Mouse (Mus musculus) ZHBTc4 (cell line): ENCODE results near the gene Runx2.
A peak's percentile ranks its signal among the peaks of the same experiment; 100 is the strongest.

ENCODE experiments used
- DNase-seq: peaks from one replicate; pipeline ENCODE4 v3.0.0-alpha.2; 2011; ENCODE audit warnings: low read depth, low spot score

Gene Runx2

DNA sequence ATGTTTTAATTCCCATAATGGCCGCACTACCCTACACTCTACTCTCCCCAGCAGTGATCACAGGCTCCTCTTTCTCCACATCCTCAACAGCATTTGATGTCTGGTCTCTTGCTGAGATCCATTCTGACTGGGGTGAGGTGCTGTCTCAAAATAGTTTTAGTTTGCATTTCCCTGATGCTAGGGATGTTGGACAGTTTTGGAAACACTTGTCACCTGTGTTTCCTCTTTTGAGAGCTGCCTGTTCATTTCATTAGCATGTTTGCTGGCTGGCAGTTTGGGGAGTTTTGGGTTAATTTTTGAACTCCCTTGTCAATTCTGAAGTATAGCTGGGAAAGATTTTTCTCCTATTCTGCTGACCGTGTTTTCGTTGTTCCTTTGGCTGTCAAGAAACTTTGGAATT, 340.3 kb downstream of the Runx2 start:
- DNase-seq, result no peak

DNA sequence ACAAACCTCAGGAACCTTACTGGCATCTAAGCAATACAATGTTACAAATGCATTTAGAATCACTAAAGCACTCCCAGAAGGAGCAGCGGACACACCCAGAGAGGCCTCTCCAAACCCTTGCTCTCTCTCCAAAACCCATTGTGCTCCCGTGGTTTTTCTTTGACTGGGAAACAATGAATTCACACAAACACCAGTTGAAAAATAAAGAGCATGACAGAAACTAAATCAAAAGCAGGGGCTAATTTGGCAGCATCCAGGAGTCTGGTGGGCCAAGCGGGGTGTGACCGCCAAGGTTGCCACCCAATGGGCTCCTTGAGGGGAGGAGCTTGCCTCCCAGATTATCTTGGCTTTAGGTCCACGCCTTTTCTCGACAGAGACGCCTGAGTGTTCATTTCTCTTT, 341.9 kb downstream of the Runx2 start:
- peak; percentile 93 for DNase-seq

- DNase-seq, result no peak
Measured at GRCm38 (mm10) chr17:44463679-44464078, 350.9 kb downstream of the Runx2 start.

GRCm38 (mm10) chr17:44460156-44460555, 354.4 kb downstream of the Runx2 start:
- no peak for DNase-seq

GRCm38 (mm10) chr17:44459029-44459428, 355.6 kb downstream of the Runx2 start:
- no peak for DNase-seq

DNA sequence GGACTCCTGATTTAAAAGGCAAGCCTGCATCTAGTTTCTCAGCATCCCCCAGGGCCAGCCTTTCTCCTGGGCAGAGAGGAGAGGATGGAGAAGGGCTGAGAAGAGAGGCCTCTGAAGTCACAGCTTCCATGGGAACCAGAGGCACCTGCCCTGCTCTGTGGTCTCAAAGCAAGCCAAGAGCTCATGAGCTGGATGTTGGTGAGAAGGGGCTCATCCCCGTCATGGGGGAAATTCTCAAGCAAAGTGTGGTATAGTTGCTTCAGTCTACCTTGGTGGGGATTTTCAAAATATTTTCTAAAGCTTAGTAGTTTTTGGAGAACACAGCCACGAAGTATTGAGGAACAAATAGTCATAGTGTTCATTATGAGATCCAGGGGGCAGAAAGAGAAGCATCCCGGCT, 357.9 kb downstream of the Runx2 start:
- no peak for DNase-seq

DNA sequence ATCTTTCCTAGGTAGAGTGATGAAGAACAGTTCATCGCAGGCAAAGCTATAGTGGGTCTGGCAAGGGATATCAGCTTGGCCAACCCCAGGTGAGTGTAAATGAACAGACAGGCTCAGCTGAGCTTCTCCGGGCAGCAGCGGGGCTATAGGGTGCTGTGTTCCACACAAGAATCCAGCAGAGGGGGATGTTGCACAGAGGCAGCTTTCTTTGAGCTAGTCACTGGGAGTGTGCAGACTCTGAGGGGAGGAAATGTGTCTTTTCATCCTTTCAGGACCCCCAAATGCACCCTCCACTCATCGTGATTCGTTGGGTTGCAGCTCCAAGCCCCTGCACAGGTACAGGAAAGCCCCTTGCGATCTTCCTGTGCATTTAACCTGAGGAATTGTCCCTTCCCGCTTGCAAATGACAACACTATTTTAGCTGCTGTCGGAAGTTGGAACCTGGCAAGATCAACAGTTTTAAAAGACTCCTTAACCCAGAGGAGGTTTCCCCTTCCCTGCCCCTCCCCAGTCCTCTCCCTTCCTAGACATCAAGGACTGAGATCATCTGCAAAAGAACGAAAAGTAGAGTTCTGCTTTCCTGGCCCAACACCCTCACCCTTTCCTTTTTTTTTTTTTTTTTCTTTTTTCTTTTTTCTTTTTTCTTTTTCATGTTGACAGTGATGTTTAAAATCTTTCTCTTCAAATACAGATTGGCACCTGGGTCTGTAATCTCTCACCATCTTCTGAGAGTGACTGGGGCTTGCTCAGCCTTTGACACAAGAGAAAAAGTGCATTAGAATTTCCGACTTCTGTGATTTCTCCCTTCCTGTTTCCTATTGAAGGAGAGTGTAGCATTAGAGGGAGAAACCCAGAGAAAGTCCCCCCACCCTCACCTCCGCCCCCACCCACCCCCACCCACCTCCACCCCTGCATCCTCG, 358.7 kb downstream of the Runx2 start:
- peak; percentile 68 for DNase-seq

DNA sequence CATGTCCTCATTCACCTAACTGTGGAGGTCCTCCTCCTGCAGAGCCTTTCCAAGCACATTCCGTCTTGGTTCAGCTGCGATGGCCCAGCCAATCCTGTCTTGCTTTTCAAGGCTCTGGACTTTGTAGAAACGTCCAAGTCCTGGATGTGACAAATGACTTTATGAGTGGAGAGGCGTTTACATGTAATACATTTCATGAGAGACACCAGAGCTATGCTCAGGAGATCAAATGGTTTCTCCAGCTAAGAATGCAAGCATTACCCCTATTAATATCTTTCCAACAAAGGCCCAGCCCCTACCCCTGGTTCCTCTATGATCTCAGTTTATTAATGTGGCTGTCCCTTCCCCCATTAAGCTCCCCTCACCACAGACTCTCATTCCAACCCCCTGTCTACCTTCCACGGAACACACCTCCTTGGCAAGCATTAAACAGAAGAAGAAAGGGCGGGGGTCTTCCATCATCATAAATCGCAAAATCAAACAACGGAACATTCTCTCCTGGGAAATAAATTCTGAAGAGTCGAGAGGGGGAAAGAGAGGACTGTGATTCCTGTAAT, 364.6 kb downstream of the Runx2 start:
- DNase-seq, result no peak
